31 mouse cellular contexts compared by ENCODE assay signal in genomic region chr5:113349226-113349625, GRCm38 (mm10). TPM values are rescaled to one million over a fixed set of nuclear protein-coding genes. Genes with fewer than 3 reads are reported as not detected.
DNase-seq lines count a peak whose midpoint lies in the region; ATAC-seq lines count a peak whose summit lies in the region.
"Had no signal": no experiment of that assay in that cellular context is flagged by ENCODE, and none has a peak within 500 bp of the region (broad histone marks: within the 10 kb centered on the region; RNA-seq: fewer than 3 reads in every experiment).

No protein-coding gene starts in this region.

- peaks cover 16% of the 10 kb centered on the region for H3K4me1 ChIP-seq in forebrain, embryonic 11.5 days (replicated peaks; ENCODE audit: control insufficient read depth, insufficient read depth, low read length)
- H3K4me1 ChIP-seq in forebrain, embryonic 16.5 days (replicated peaks; ENCODE audit: control insufficient read depth, insufficient read depth, low read length), result peaks cover 33% of the 10 kb centered on the region
- peaks cover 6% of the 10 kb centered on the region for H3K4me1 ChIP-seq in kidney, embryonic 14.5 days (ENCODE audit: control insufficient read depth, insufficient read depth, low read length)
- H3K4me1 ChIP-seq in midbrain, embryonic 12.5 days, result peaks cover 50% of the 10 kb centered on the region
- peaks cover 15% of the 10 kb centered on the region for H3K4me1 ChIP-seq in midbrain, embryonic 16.5 days (ENCODE audit: control insufficient read depth, insufficient read depth, low read length)
- H3K4me1 ChIP-seq: heart, embryonic 10.5 days; heart, embryonic 15.5 days; stomach, embryonic 15.5 days had no signal

- H3K36me3 ChIP-seq in forebrain, embryonic 11.5 days (ENCODE audit: control insufficient read depth, insufficient read depth, low read length), result no peaks in the 10 kb centered on the region
- H3K36me3 ChIP-seq in forebrain, embryonic 16.5 days (ENCODE audit: control insufficient read depth, insufficient read depth), result no peaks in the 10 kb centered on the region
- H3K36me3 ChIP-seq in kidney, embryonic 14.5 days (ENCODE audit: control insufficient read depth, insufficient read depth, low read length), result no peaks in the 10 kb centered on the region
- no peaks in the 10 kb centered on the region for H3K36me3 ChIP-seq in midbrain, embryonic 12.5 days
- H3K36me3 ChIP-seq in midbrain, embryonic 16.5 days (ENCODE audit: control insufficient read depth, insufficient read depth, low read length), result no peaks in the 10 kb centered on the region
- H3K36me3 ChIP-seq: embryonic facial prominence, embryonic 12.5 days; heart, embryonic 10.5 days; heart, embryonic 15.5 days; intestine, embryonic 15.5 days; limb, embryonic 13.5 days; lung, embryonic 15.5 days; neural tube, embryonic 13.5 days; stomach, embryonic 15.5 days had no signal

- no peak overlapping the region for H3K9ac ChIP-seq in forebrain, embryonic 11.5 days (ENCODE audit: low read length)
- H3K9ac ChIP-seq in forebrain, embryonic 16.5 days (replicated peaks; ENCODE audit: low read depth, low read length), result no peak overlapping the region
- H3K9ac ChIP-seq in kidney, embryonic 14.5 days (ENCODE audit: low read depth, low read length), result 0 out of 2 replicates have a peak overlapping the region, but pooled peaks have one; percentile 7
- peak overlapping the region; percentile 15; the same call in 1 of the 2 replicates for H3K9ac ChIP-seq in midbrain, embryonic 12.5 days (replicated peaks)
- H3K9ac ChIP-seq in midbrain, embryonic 16.5 days (ENCODE audit: low read depth, low read length), result no peak overlapping the region
- H3K9ac ChIP-seq: embryonic facial prominence, embryonic 12.5 days; heart, embryonic 15.5 days; intestine, embryonic 15.5 days; limb, embryonic 13.5 days; lung, embryonic 15.5 days; neural tube, embryonic 13.5 days; stomach, embryonic 15.5 days had no signal

- no peak overlapping the region for H3K4me3 ChIP-seq in forebrain, embryonic 11.5 days (ENCODE audit: low read depth, low read length)
- H3K4me3 ChIP-seq in forebrain, embryonic 16.5 days (replicated peaks; ENCODE audit: low read length), result no peak overlapping the region
- H3K4me3 ChIP-seq in kidney, embryonic 14.5 days (ENCODE audit: low read length), result no peak overlapping the region
- H3K4me3 ChIP-seq in midbrain, embryonic 12.5 days, result no peak overlapping the region
- no peak overlapping the region for H3K4me3 ChIP-seq in midbrain, embryonic 16.5 days (ENCODE audit: low read depth, low read length)
- H3K4me3 ChIP-seq: embryonic facial prominence, embryonic 12.5 days; heart, embryonic 10.5 days; heart, embryonic 15.5 days; intestine, embryonic 15.5 days; limb, embryonic 13.5 days; lung, embryonic 15.5 days; neural tube, embryonic 13.5 days; stomach, embryonic 15.5 days had no signal

- H3K27ac ChIP-seq in forebrain, embryonic 11.5 days (ENCODE audit: low read depth, low read length), result no peak overlapping the region
- no peak overlapping the region for H3K27ac ChIP-seq in forebrain, embryonic 16.5 days (ENCODE audit: low read length)
- no peak overlapping the region for H3K27ac ChIP-seq in kidney, embryonic 14.5 days (ENCODE audit: low read depth, low read length)
- no peak overlapping the region for H3K27ac ChIP-seq in midbrain, embryonic 12.5 days (replicated peaks)
- no peak overlapping the region for H3K27ac ChIP-seq in midbrain, embryonic 16.5 days (ENCODE audit: low read length)
- H3K27ac ChIP-seq: embryonic facial prominence, embryonic 12.5 days; heart, embryonic 10.5 days; heart, embryonic 15.5 days; hindbrain, postnatal 0 days; intestine, embryonic 15.5 days; kidney, postnatal 0 days; limb, embryonic 13.5 days; lung, embryonic 15.5 days; neural tube, embryonic 13.5 days; stomach, embryonic 15.5 days had no signal

- ATAC-seq in forebrain, embryonic 11.5 days (replicated peaks; ENCODE audit: low FRiP score), result 0 out of 2 replicates have a peak, but pooled peaks have one; percentile 42
- ATAC-seq in forebrain, embryonic 16.5 days, result no peak
- no peak for ATAC-seq in kidney, embryonic 14.5 days (ENCODE audit: low FRiP score, low TSS enrichment)
- ATAC-seq in midbrain, embryonic 12.5 days (ENCODE audit: low FRiP score, low read depth), result no peak; the same call in 1 of the 2 replicates
- no peak for ATAC-seq in midbrain, embryonic 16.5 days
- ATAC-seq: intestine, embryonic 15.5 days; Patski had no signal

- peaks cover 26% of the 10 kb centered on the region for H3K27me3 ChIP-seq in forebrain, embryonic 11.5 days (ENCODE audit: control insufficient read depth, insufficient read depth, low read length)
- H3K27me3 ChIP-seq in forebrain, embryonic 16.5 days (replicated peaks; ENCODE audit: control insufficient read depth, insufficient read depth, low read length), result peaks cover 19% of the 10 kb centered on the region
- peaks cover 40% of the 10 kb centered on the region for H3K27me3 ChIP-seq in kidney, embryonic 14.5 days (ENCODE audit: control insufficient read depth, insufficient read depth, low read length)
- H3K27me3 ChIP-seq in midbrain, embryonic 12.5 days, result peaks cover 91% of the 10 kb centered on the region
- H3K27me3 ChIP-seq in midbrain, embryonic 16.5 days (ENCODE audit: control insufficient read depth, insufficient read depth, low read depth, low read length), result peaks cover 31% of the 10 kb centered on the region

- no peak overlapping the region for H3K4me2 ChIP-seq in forebrain, embryonic 11.5 days (ENCODE audit: low read depth, low read length, severe bottlenecking)
- no peak overlapping the region for H3K4me2 ChIP-seq in forebrain, embryonic 16.5 days (ENCODE audit: low read length)
- H3K4me2 ChIP-seq in kidney, embryonic 14.5 days (replicated peaks; ENCODE audit: low read depth, low read length), result no peak overlapping the region
- H3K4me2 ChIP-seq in midbrain, embryonic 12.5 days (replicated peaks), result no peak overlapping the region; the same call in 1 of the 2 replicates
- no peak overlapping the region for H3K4me2 ChIP-seq in midbrain, embryonic 16.5 days (ENCODE audit: low read length)
- H3K4me2 ChIP-seq: embryonic facial prominence, embryonic 12.5 days; heart, embryonic 15.5 days; intestine, embryonic 15.5 days; limb, embryonic 13.5 days; liver, embryonic 11.5 days; lung, embryonic 15.5 days; neural tube, embryonic 13.5 days; stomach, embryonic 15.5 days had no signal

- no peaks in the 10 kb centered on the region for H3K9me3 ChIP-seq in forebrain, embryonic 11.5 days (ENCODE audit: control insufficient read depth, low read length)
- no peaks in the 10 kb centered on the region for H3K9me3 ChIP-seq in forebrain, embryonic 16.5 days (ENCODE audit: control insufficient read depth, low read length)
- H3K9me3 ChIP-seq in kidney, embryonic 14.5 days (ENCODE audit: control insufficient read depth, low read length), result no peaks in the 10 kb centered on the region
- no peaks in the 10 kb centered on the region for H3K9me3 ChIP-seq in midbrain, embryonic 12.5 days
- no peaks in the 10 kb centered on the region for H3K9me3 ChIP-seq in midbrain, embryonic 16.5 days (replicated peaks; ENCODE audit: control insufficient read depth, low read length, poor library complexity, severe bottlenecking)
- H3K9me3 ChIP-seq: embryonic facial prominence, embryonic 12.5 days; heart, embryonic 10.5 days; heart, embryonic 15.5 days; intestine, embryonic 15.5 days; limb, embryonic 13.5 days; lung, embryonic 15.5 days; neural tube, embryonic 13.5 days; stomach, embryonic 15.5 days had no signal

- 6% methylated on average over 7 of the region's 7 CpGs for WGBS in forebrain, embryonic 11.5 days
- 4% methylated on average over 7 of the region's 7 CpGs for WGBS in forebrain, embryonic 16.5 days
- whole genome bisulfite sequencing in kidney, embryonic 14.5 days, result 6% methylated on average over 7 of the region's 7 CpGs
- 8% methylated on average over 6 of the region's 7 CpGs for WGBS in midbrain, embryonic 12.5 days
- WGBS in midbrain, embryonic 16.5 days, result 8% methylated on average over 7 of the region's 7 CpGs

- DNase-seq in forebrain, embryonic 11.5 days (ENCODE audit: low spot score), result no peak
- no peak for DNase-seq in kidney, postnatal 36 days
- DNase-seq in brain, adult 2 months (ENCODE audit: low read depth, low spot score), result peak; percentile 77
- no peak for DNase-seq in right cerebral cortex, postnatal 4 days
- DNase-seq: cerebellum, adult 8-10 months; gastrocnemius, postnatal 25 days; heart, adult 11 months; kidney, adult 2 months; right cerebral cortex, postnatal 14 days; thymus, adult 18-20 months; thymus, postnatal 36 days had no signal

RNA-seq across cellular contexts. Expression of gene Aym1, which starts 7.9 kb away (rescaled TPM):
- polyA plus RNA-seq in forebrain, embryonic 11.5 days (2014; fragmentation: Nextera tagmentation; extraction: Ambion mirVana), result not detected in 2 replicates
- polyA plus RNA-seq in forebrain, embryonic 16.5 days (2015; fragmentation: Nextera tagmentation; extraction: Ambion mirVana), result not detected in 2 replicates
- not detected in 2 replicates for polyA plus RNA-seq in kidney, embryonic 14.5 days (2014; fragmentation: Nextera tagmentation; extraction: Ambion mirVana)
- not detected in 2 replicates for polyA plus RNA-seq in midbrain, embryonic 12.5 days (2016; fragmentation: Nextera tagmentation; extraction: Ambion mirVana)
- not detected in 2 replicates for polyA plus RNA-seq in midbrain, embryonic 16.5 days (2015; fragmentation: Nextera tagmentation; extraction: Ambion mirVana)
- polyA plus RNA-seq: embryonic facial prominence, embryonic 12.5 days; frontal cortex, adult 2 months; heart, embryonic 10.5 days; heart, embryonic 15.5 days; hindbrain, postnatal 0 days; intestine, embryonic 15.5 days; kidney, adult 2 months; kidney, postnatal 0 days; large intestine, adult 2 months; limb, embryonic 13.5 days; liver, embryonic 11.5 days; liver, embryonic 16.5 days; lung, embryonic 15.5 days; midbrain, embryonic 14.5 days; neural tube, embryonic 13.5 days; Patski; stomach, embryonic 15.5 days had no signal

RNA-seq across cellular contexts. Expression of gene Sgsm1, which starts 38.6 kb away (rescaled TPM):
- 14.4 and 15.7 TPM in 2 replicates for polyA plus RNA-seq in forebrain, embryonic 11.5 days (2014; fragmentation: Nextera tagmentation; extraction: Ambion mirVana)
- 15.8 and 19.2 TPM in 2 replicates for polyA plus RNA-seq in forebrain, embryonic 16.5 days (2015; fragmentation: Nextera tagmentation; extraction: Ambion mirVana)
- 3.9 and 5.0 TPM in 2 replicates for polyA plus RNA-seq in kidney, embryonic 14.5 days (2014; fragmentation: Nextera tagmentation; extraction: Ambion mirVana)
- polyA plus RNA-seq in midbrain, embryonic 12.5 days (2016; fragmentation: Nextera tagmentation; extraction: Ambion mirVana), result 16.1 and 19.5 TPM in 2 replicates
- polyA plus RNA-seq in midbrain, embryonic 16.5 days (2015; fragmentation: Nextera tagmentation; extraction: Ambion mirVana), result 27.5 and 29.4 TPM in 2 replicates

Comparison
In these comparisons a context has a peak if more than half of its experiments do, and no peak if none do; other contexts are left out.
1. H3K9ac ChIP-seq: peak in kidney, embryonic 14.5 days (single experiment) and midbrain, embryonic 12.5 days (single experiment); none in forebrain, embryonic 11.5 days (single experiment), forebrain, embryonic 16.5 days (single experiment) and midbrain, embryonic 16.5 days (single experiment).